Mouse (Mus musculus) frontal cortex, postnatal 10 days (tissue): ENCODE results near the gene Adamts20.

ENCODE experiments used
- DNase-seq, 2 experiments: peaks; one replicate each; pipeline ENCODE4 v3.0.0; 2022; ENCODE audit warnings: low spot score in 2 of 2, mixed read lengths in 1 of 2

Gene Adamts20

DNA sequence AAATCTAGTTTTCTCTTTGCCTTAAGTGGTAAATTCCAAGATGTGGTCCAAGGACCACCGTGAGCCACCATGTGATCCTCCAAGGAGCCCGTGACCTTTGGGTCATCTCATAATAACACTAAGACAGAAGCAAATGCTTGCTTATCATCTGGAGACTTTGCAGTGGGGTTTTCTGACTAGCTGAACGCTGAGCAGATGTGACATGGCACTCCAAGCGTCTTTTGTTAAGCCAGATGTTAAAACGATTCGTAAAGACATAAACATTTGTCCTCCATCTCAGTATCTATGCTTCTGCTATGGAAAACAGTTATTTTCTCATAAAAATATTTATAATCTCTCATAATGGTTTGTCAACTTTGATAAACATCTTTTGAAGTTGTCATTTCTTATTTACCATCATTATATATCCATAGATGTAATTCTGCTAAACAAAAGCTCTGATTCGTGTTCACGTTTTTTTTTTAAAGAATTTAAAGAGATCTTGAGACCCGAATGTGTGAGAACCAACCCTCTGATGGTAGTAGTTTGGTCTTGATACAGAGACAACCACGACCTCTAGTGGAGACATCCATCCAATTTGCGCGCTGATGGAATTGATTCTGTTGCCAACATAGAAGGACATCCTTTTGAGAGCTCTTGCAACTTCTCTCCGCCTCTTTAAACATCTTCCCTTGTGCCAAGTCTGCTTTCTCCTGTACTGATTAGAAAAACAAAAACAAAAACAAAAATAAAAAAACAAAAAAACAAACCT, 212.1 kb downstream of the Adamts20 start:
- no peak for DNase-seq

DNA sequence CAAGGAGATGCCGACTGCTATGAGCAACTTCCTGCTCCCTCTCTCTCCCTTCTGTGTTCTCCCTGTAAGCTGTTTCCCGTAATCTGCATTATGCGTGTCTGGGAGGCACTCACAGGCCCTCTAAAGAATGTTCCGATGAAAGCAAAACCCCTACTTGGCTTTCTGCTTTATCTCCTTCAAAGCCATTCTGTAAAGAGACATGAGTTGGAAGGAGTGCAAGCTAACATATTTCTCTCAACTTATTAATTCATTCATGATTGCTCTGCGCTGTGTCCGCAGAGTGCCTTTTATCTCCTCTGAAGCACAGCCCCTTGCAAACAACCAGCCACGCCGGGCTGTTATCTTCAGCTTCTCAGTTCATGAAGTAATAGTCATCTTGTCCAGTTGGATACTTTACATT, 215.5 kb downstream of the Adamts20 start:
- DNase-seq, result no peak

DNA sequence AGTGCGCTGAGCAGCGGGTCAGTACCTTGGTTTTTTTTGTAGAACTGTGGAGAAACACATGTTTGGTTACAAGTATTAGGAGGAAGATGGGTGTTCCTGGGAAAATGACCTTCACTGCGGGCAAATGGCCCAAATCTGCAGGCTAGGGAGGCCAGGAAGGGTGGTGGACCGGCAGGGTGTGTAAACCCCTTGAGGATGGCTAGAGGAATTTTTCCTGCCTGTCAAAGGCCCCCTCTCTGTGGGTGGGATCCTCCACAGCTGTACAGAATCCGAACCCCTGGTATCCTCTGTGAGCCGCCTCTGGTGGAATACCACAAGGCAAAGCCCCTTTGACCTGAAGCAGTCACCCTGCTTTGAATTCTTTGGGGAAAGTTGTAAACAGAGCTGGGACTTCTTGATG, 216.8 kb downstream of the Adamts20 start:
- DNase-seq, result no peak

DNA sequence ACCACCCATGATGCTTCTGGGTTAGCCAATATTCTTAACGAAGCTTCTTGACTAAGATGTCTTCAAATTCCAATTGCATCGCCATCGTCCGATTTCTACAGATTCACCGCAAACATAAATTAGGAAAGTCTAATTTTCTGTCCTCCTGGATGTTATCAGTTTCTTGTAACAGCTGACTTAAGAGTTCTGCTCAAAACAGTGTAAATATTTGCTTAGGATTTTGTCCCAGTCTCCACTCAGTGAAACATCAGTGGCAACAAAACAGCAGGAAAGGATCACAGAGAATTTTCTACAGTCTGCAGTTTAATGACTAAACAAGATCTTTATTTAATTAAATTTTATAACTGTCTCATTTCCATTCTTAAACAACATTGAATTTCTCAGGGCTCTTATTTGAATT, 218.5 kb downstream of the Adamts20 start:
- DNase-seq, result no peak

DNA sequence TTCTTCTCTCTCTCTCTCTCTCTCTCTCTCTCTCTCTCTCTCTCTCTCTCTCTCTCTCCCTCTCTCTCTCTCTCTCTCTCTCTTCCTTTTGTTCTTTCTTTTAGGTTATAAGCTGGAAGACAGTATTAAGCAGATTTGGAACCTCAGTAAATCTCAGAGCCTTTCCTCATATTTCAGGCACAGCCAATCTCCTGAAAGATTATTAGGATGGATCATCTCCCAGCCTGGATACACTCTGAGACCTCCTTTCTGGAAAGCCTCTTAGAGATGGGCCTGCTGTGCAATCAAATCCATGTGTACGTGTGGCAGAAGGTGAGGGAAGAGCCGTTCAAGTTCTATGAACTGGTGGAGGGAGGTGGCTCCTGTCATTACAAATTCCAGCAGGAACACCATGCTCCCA, 220.9 kb downstream of the Adamts20 start:
- DNase-seq, result no peak

- DNase-seq, result no peak
Measured at GRCm38 (mm10) chr15:94242133-94242532, 223.1 kb downstream of the Adamts20 start.

DNA sequence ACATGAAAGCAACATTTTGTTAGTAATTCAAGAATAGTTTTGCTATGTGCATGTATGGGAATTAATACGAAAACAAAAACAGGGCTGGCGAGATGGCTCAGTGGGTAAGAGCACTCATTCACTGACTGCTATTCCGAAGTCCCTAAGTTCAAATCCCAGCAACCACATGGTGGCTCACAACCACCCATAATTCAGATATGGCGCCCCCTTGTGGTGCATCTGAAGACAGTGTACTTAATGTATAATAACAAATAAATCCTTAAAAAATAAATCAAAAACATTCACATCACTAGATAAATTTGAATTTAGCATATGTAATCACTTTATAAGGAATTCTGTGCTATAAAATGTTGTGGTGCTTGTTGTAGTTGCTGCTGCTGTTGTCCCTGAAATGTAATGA, 225.6 kb downstream of the Adamts20 start:
- DNase-seq, result no peak

- DNase-seq, result no peak
Measured at GRCm38 (mm10) chr15:94239127-94239526, 226.1 kb downstream of the Adamts20 start.

DNA sequence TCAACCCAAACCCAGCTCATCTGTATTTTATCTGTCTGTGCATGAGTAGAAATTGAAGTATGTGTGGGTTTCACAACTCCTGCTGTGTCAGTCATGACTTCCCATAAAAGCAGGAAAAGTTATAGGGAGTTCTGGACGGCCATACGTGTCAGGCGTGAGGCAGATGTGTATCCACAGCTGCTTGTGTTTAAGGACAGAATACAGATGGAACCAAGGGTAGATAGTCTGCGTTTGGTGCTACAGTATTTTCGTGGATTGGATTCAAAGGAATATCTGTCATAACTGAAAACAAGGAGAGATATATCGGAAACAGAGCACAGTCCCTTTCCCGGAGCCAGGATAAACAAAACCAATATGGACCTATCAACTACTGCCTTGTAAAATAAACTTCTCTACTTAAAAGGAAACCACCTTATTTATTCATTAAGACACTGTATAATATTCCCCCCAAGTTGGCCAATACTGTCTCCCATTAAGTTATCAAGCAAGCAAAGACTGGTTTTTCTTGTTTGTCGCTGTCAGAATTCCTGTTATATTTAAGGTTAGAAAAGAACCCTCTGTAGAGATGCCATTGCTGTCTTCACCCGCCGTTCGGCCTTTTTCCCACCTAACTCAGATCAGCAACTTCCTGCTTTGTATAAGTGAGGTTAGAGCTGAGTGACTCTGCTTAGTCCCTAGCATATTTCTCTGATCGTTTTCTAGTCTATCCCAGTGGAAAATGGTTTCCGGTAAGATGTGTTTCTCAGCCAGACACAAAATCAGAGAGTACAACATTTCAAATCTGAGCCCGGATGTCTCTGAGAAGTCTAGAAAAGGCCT, 227.0 kb downstream of the Adamts20 start:
- no peak for DNase-seq

GRCm38 (mm10) chr15:94236726-94237125, 228.5 kb downstream of the Adamts20 start:
- DNase-seq, result no peak

DNA sequence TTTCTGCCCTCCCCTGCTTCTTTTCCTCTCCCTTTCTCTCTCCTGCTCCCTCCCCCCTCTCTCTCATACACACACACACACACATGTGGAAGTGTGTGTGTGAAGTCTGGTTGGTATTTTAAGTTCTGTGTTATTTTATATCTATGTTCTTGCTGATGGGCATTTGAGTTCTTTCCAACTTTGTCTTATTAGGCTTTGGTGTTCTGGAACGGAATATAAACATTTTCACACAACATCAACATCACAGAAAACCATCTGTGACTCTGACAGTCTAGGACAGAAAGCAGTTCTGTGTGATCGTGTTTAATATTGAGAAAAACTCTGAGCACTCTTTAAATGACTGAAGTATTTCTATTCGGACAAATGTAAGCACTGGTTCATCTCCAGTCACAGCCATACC, 229.1 kb downstream of the Adamts20 start:
- no peak for DNase-seq

- DNase-seq, result no peak
Measured at GRCm38 (mm10) chr15:94235190-94235589, 230.0 kb downstream of the Adamts20 start.

- DNase-seq, result no peak
Measured at GRCm38 (mm10) chr15:94231246-94231645, 234.0 kb downstream of the Adamts20 start.

GRCm38 (mm10) chr15:94227388-94227787, 237.8 kb downstream of the Adamts20 start:
- DNase-seq, result no peak

DNA sequence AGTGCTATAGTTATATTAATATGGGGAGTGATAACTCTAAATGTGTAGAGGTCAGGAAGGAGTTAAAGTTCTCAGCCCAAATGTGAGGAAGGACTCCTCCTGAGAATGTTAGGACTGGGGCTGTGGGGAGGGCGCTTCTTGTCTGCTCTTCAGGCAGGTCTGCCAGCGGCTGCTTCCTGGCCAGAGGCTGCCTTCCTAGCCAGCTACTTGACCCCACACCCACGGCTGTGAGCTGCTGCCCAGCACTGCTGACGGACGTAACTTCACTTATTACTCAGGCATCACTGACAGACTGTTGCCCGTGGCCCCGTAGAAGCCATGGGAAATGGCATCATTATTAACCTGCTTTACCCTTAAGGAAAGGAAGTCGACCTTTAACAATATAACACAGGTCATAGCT, 242.1 kb downstream of the Adamts20 start:
- DNase-seq, result no peak

DNA sequence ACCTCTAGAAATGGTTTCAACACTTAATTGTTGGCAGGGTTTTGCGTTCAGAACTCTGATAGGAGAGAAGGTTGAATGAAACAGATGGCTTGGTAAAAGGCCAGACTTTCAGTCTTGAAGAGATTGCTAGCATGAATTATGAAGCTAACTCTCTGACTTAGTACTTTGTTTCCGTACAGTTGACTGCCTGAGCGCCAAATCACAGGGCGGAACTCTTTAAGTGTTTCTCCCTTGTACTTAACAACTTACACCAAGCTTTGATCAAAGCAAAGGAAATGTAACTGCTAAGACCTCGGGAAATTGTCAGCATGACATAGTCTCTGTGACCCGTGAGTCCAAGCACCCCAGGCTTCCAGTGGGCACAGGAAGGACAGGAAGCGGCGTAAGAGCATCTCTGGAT, 244.5 kb downstream of the Adamts20 start:
- DNase-seq, result no peak
